Mouse (Mus musculus) hindbrain, embryonic 14.5 days (tissue): ENCODE measurements around the gene Tubg2. TPM values are rescaled to one million over a fixed set of nuclear protein-coding genes. Genes with fewer than 3 reads are reported as not detected.

Experiments used
- ATAC-seq: fragments of 200-750 bp; cut with Nextera tagmentation; 2 replicates; pipeline ENCODE4 v1.8.0; 2017; ENCODE audit warnings: moderate number of reproducible peaks, mild to moderate bottlenecking, moderate TSS enrichment, moderate library complexity; ENCODE audit not compliant: low FRiP score
- DNase-seq: peaks from one replicate; pipeline ENCODE4 v3.0.0-alpha.2; 2015; ENCODE audit warnings: low spot score
- H3K27ac ChIP-seq: fragments of 300-500 bp; sonication (generic); 2 replicates; pipeline ENCODE4 v1.5.1; 2014; ENCODE audit warnings: mild to moderate bottlenecking, moderate library complexity
- H3K27me3 ChIP-seq: fragments of 300-500 bp; sonication (generic); 2 replicates; pipeline ENCODE4 v1.6.1; 2014; ENCODE audit warnings: mild to moderate bottlenecking, low read length, mixed read lengths; ENCODE audit not compliant: control insufficient read depth, insufficient read depth
- H3K36me3 ChIP-seq: fragments of 300-500 bp; sonication (generic); replicated peaks from 2 replicates; pipeline ENCODE4 v1.6.1; 2014; ENCODE audit not compliant: control insufficient read depth, insufficient read depth
- H3K4me1 ChIP-seq: fragments of 300-500 bp; sonication (generic); replicated peaks from 2 replicates; pipeline ENCODE4 v1.6.1; 2014; ENCODE audit warnings: antibody characterized with exemption, low read length, mixed read lengths; ENCODE audit not compliant: control insufficient read depth, insufficient read depth
- H3K4me2 ChIP-seq: fragments of 300-500 bp; sonication (generic); replicated peaks from 2 replicates; pipeline ENCODE4 v1.6.1; 2014; ENCODE audit warnings: mild to moderate bottlenecking, moderate library complexity
- H3K4me3 ChIP-seq: fragments of 300-500 bp; sonication (generic); replicated peaks from 2 replicates; pipeline ENCODE4 v1.5.1; 2014; ENCODE audit warnings: mild to moderate bottlenecking, low read length
- H3K9ac ChIP-seq: fragments of 300-500 bp; sonication (generic); 2 replicates; pipeline ENCODE4 v1.6.1; 2014
- H3K9me3 ChIP-seq: fragments of 300-500 bp; sonication (generic); 2 replicates; pipeline ENCODE4 v1.6.1; 2016; ENCODE audit warnings: low read length; ENCODE audit not compliant: control insufficient read depth
- WGBS: fragments of 180-500 bp; shearing (Covaris S2); extraction: QIAGEN DNeasy Blood & Tissue Kit; methylation state at CpG from one replicate; pipeline ENCODE4 v1.1.7; 2014; 5-methylcytosine and 5-hydroxymethylcytosine counted together
- polyA plus RNA-seq: library from polyadenylated mRNA; unstranded; fragments of >200 nt; fragmentation: Nextera tagmentation; extraction: Ambion mirVana; gene quantifications from 2 replicates; pipeline ENCODE4 v1.2.1, GENCODE M21; 2014

Gene Tubg2
- polyA plus RNA-seq, 1 experiment from 2014 or later: 48.6 TPM

GRCm38 (mm10) chr11:101133037-101133436, 22.7 kb upstream of the Tubg2 start:
- no peak overlapping the region for H3K9ac ChIP-seq
- H3K4me3 ChIP-seq: no peak overlapping the region
- no peak for ATAC-seq
- no peaks in the 10 kb centered on the region for H3K4me1 ChIP-seq
- WGBS: 85% methylated on average over 12 of the region's 12 CpGs
- no peaks in the 10 kb centered on the region for H3K36me3 ChIP-seq
- no peak for DNase-seq
- no peak overlapping the region for H3K27ac ChIP-seq
- no peak overlapping the region for H3K4me2 ChIP-seq
- H3K9me3 ChIP-seq: no peaks in the 10 kb centered on the region
- no peaks in the 10 kb centered on the region for H3K27me3 ChIP-seq

- H3K36me3 ChIP-seq: no peaks in the 10 kb centered on the region
- no peak overlapping the region for H3K9ac ChIP-seq
- DNase-seq (no peak), ATAC-seq (no peak)
- no peak overlapping the region for H3K27ac ChIP-seq
- H3K4me3 ChIP-seq: no peak overlapping the region
- WGBS: 81% methylated on average over 13 of the region's 13 CpGs
- no peaks in the 10 kb centered on the region for H3K4me1 ChIP-seq
- H3K4me2 ChIP-seq: no peak overlapping the region
- no peaks in the 10 kb centered on the region for H3K9me3 ChIP-seq
- H3K27me3 ChIP-seq: no peaks in the 10 kb centered on the region
Measured at GRCm38 (mm10) chr11:101134217-101134865, 21.4 kb upstream of the Tubg2 start.

DNA sequence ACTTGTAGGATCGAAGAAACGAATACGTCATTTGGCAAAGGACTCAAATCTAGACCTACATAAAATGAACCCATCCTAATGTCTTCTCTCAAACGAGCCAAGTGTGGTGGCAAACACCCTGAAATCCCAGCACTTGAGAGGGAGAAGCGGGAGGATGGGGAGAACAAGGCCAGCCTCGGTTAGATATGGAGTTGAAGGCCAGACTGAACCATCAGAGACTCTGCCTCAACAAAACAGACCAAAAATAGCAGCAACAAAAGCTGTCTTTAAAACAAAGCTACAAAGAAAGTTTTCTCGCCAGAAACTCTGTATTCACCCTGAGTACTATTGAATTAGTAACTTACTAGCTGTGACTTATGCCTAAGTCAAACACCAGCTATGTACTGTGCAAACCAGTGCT, 18.7 kb upstream of the Tubg2 start:
- DNase-seq: no peak
- no peak overlapping the region for H3K4me2 ChIP-seq
- H3K9me3 ChIP-seq: no peaks in the 10 kb centered on the region
- no peaks in the 10 kb centered on the region for H3K36me3 ChIP-seq
- no peak for ATAC-seq
- no peak overlapping the region for H3K4me3 ChIP-seq
- no peak overlapping the region for H3K9ac ChIP-seq
- H3K4me1 ChIP-seq: no peaks in the 10 kb centered on the region
- no peaks in the 10 kb centered on the region for H3K27me3 ChIP-seq
- WGBS: 79% methylated on average over 7 of the region's 7 CpGs
- H3K27ac ChIP-seq: no peak overlapping the region

- Histone ChIP-seq H3K4me1 (peaks cover 3% of the 10 kb centered on the region; the same call in 1 of the 2 replicates), H3K27ac (peak overlapping the region; percentile 48), H3K4me3 (no peak overlapping the region; the same call in 1 of the 2 replicates), H3K36me3 (no peaks in the 10 kb centered on the region), H3K27me3 (no peaks in the 10 kb centered on the region), H3K4me2 (peak overlapping the region; percentile 40), H3K9ac (0 out of 2 replicates have a peak overlapping the region, but pooled peaks have one; percentile 28), H3K9me3 (no peaks in the 10 kb centered on the region)
- WGBS: 21% methylated on average over 15 of the region's 15 CpGs
- ATAC-seq (peak; percentile 59; the same call in 1 of the 2 replicates), DNase-seq (no peak)
Measured at GRCm38 (mm10) chr11:101138536-101139181, 17.0 kb upstream of the Tubg2 start.

DNA sequence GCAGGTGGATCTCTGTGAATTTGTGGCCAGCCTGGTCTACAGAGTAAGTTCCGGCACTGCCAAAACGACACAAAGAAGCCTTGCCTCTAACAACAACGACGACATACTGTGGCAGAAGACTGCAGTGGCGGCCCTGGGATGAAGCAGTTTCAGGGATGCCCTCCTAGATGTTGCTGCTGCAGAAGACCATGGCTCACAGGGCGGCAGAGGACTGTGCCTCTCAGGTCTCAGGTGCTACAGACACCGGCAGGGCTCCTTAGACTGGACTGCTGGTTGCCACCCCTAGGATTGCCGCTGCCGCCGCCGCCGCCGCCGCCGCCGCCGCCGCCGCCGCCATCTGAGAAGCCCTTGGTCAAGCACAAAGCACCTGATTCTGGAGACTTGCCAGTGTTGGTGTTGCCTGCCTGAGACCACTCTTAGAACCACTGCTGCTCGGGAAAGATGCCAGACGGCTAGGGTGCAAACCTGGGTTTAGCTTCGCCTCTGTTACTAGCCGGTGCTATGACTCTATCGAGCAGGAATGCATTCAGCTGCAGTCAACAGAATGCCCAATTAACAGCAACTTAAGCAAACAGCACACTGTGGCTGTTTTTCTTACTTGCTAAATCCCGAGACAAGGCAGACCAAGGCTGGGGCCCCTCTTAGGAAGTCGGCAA, 15.4 kb upstream of the Tubg2 start:
- H3K4me2 ChIP-seq: peak overlapping the region; percentile 50
- H3K4me1 ChIP-seq: peaks cover 3% of the 10 kb centered on the region; the same call in 1 of the 2 replicates
- no peaks in the 10 kb centered on the region for H3K36me3 ChIP-seq
- no peaks in the 10 kb centered on the region for H3K27me3 ChIP-seq
- ATAC-seq (no peak), DNase-seq (no peak)
- peak overlapping the region; percentile 47; the same call in 1 of the 2 replicates for H3K27ac ChIP-seq
- no peaks in the 10 kb centered on the region for H3K9me3 ChIP-seq
- peak overlapping the region; percentile 24; the same call in 1 of the 2 replicates for H3K9ac ChIP-seq
- H3K4me3 ChIP-seq: peak overlapping the region; percentile 21
- 38% methylated on average over 27 of the region's 27 CpGs for WGBS

GRCm38 (mm10) chr11:101141088-101141487, 14.6 kb upstream of the Tubg2 start:
- DNase-seq (no peak), ATAC-seq (no peak)
- 79% methylated on average over 8 of the region's 8 CpGs for WGBS
- no peak overlapping the region for H3K4me3 ChIP-seq
- no peaks in the 10 kb centered on the region for H3K27me3 ChIP-seq
- no peaks in the 10 kb centered on the region for H3K36me3 ChIP-seq
- no peak overlapping the region for H3K27ac ChIP-seq
- H3K4me2 ChIP-seq: no peak overlapping the region
- no peak overlapping the region for H3K9ac ChIP-seq
- H3K9me3 ChIP-seq: no peaks in the 10 kb centered on the region
- H3K4me1 ChIP-seq: peaks cover 5% of the 10 kb centered on the region; the same call in 1 of the 2 replicates

DNA sequence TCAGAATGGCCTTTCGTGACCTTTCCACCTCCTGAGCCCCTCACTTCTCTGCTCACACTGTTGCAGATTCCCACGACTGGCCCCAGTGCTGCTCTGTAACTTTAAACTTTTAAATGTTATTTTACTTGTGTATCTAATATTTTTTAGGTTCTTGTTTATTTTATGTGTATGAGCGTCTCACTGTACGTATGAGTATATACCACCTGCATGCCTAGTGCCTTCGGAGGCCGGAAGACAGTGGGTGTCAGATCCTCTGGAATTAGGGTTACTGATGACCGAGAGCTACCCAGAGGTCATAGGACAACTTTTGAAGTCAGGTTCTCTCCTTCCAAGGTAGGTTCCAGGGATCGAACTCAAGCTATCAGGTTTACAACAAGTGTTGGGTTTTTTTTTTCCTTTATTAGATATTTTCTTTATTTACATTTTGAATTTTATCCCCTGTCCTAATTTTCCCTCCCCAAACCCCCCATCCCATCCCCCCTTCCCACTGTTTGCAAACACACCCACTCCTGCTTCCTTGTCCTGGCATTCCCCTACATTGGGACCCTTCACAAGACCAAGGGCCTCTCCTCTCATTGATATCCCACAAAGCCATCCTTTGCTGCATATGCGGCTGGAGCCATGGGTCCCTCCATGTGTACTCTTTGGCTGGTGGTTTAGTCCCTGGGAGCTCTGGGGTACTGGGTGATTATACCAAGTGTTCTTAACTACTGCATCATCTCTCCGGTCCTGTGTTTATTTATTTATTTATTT, 13.3 kb upstream of the Tubg2 start:
- DNase-seq: no peak
- Histone ChIP-seq H3K4me3 (no peak overlapping the region), H3K36me3 (no peaks in the 10 kb centered on the region), H3K9me3 (no peaks in the 10 kb centered on the region), H3K9ac (no peak overlapping the region), H3K4me1 (peaks cover 13% of the 10 kb centered on the region; the same call in 1 of the 2 replicates), H3K4me2 (no peak overlapping the region), H3K27ac (no peak overlapping the region), H3K27me3 (no peaks in the 10 kb centered on the region)
- WGBS: 86% methylated on average over 10 of the region's 10 CpGs
- no peak for ATAC-seq

DNA sequence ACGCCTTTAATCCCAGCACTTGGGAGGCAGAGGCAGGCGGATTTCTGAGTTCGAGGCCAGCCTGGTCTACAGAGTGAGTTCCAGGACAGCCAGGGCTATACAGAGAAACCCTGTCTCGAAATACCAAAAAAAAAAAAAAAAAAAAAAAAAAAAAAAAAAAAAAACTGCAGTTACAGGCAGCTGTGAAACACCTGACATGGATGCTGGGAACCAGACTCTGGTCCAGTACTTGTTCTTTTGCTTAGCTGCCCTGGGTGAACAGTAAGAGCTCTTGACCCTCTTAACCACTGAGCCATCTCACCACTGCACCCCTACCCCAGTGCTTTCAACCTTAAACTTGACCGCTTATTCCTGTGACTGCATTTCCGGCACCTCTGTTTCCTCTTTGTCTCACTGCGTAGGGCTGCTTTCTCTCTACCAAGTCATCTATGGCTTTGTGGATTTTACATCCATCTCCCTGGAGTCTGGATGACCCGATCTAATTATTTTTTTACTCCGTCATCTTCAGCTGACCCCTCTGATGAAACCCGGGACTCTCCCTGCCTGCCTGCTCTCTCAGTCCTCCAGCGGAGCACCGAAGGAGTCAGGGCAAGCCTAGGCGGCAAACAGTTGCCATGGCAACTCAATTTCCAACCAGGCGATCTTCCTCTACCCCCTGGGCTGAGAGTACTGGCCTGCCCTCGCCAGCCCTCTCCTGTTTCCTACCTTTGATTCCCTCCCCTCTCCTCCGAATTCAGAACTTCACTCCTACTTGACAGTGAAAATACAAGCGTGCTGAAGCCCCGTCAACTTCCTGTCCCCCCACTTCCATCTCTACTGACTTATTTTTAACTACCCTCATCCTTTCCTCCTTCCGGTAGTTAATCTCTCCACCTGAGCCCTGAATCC, 12.1 kb upstream of the Tubg2 start:
- 19% methylated on average over 18 of the region's 19 CpGs for WGBS

More for the DNA sequence above, 12.1 kb upstream of the Tubg2 start:
- DNase-seq: peak; percentile 64
- Histone ChIP-seq H3K4me3 (peak overlapping the region; percentile 16), H3K27me3 (no peaks in the 10 kb centered on the region), H3K9me3 (no peaks in the 10 kb centered on the region), H3K36me3 (no peaks in the 10 kb centered on the region), H3K27ac (peak overlapping the region; percentile 72), H3K4me1 (peaks cover 13% of the 10 kb centered on the region; the same call in 1 of the 2 replicates), H3K9ac (peak overlapping the region; percentile 44), H3K4me2 (peak overlapping the region; percentile 49)
- ATAC-seq: peak; percentile 69
